Mouse (Mus musculus) kidney, postnatal 4 days (tissue): ENCODE measurements at regions not wholly inside any gene's neighbourhood (a gene's known extent, or its start where the extent isn't known, plus 50 kb on each side); places are given as distances from the start of the nearest gene placed in this dataset.

Experiments
- DNase-seq, 2 experiments: peaks; one replicate each; pipeline ENCODE4 v3.0.0; 2021; ENCODE audit warnings: mixed read lengths in 2 of 2

GRCm38 (mm10) chr14:25185959-25186771 lies 272.8 kb upstream of the Zmiz1 start:
- DNase-seq = peak; percentile 43 to 65

DNA sequence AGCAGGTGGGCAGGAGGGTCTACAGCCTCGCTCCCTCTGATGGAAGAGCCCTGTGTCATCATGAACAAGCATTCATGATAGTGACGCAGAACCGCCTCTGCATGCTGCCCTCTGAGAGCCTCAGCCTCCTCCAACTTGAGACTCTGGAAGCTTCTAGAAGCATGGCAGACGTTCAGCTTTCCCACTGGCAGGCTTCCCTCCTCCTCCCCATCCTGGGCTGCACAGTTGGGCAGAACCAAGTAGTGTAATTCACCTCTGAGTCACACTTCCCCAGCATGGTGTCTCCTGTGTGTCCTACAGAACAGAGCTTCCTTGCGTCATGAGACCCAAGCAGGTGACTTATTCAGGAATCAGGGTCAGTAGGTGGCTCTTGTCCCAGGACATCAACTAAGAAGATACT lies 271.3 kb upstream of the Zmiz1 start:
- DNase-seq = no peak

DNA sequence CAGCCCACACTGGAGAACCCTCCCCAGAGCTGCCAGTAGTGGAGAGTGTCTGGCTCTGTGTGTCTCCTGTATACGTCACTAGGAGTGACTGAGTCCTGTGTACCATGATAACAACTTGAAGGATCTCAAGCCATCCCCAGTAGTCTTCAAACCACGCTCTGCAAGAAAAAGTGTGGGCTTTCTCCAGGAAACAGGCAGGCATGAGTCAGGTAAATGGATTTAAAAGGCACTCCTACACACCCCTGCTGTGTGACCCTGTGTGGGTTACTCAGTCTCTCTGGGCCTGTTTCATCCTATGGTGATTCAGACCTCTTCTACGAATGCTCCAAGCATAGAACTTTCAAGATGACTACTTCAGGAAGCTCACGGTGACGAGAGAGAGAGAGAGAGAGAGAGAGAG lies 269.7 kb upstream of the Zmiz1 start:
- DNase-seq = no peak

DNA sequence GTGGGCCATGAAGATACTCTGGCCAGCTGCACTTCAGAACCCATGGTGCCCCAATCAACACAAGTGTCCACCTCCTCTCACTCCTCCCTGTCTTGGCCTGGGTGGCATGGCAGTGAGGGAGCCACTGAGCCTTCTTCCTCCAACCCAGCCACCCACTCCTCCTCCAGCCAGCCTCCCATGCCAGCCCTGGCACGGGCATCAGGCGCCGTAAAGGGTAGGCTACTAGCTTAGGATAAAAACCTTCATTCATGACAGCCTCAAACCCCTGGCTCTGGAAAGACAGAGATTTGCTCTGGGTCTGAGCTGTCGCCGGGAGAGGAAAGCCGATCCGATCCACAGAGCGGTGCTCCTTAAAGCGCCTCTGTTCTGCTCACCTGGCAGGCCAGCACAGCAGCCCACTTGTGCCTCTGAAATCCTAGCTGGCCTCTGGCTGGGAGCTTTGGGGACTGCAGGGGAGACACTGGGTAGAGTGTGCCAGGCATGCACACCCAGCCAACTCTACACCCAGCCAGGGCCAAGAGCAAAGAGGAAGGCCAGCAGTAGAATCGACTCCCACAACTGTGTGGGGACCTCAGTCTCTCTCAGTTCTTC lies 268.2 kb upstream of the Zmiz1 start:
- DNase-seq = no peak

DNA sequence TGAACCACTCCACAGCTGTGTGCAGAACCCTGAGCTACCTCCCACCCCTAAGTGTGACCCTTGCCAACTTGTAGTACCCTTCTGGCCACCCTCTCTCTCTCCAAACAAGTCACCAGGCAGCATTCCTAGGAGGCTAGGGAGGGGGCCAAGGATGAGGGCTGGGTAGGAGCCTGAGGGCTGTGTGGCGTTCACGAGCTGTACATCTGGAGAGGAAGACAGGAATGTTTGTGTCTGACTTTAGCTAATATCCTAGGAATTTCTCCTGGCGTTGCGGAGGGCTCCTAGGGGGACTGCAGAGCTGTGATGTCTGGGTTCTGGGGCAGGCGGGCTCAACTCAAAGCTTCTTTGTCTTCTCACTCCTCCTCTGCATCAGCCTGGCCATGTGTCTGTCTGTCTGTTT lies 262.2 kb upstream of the Zmiz1 start:
- no peak for DNase-seq

DNA sequence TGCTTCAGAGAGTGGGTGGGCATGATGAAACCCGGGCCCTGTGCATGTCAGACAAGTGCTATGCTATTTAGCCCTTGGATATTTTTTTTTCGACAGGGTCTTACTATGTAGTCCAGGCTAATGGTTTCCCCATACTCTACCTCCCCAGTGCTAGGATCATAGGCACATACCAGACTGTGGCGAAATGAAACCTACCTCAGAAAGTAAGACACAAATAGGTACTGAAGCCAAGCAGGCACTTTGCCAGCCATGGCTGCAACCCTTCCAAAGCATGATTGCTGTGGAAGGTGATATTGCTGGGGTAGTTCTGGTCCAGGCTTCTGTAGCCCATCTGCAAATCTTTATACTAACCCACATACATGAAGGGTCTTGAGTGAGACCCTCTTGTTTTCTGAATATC lies 259.1 kb upstream of the Zmiz1 start:
- DNase-seq = no peak

DNA sequence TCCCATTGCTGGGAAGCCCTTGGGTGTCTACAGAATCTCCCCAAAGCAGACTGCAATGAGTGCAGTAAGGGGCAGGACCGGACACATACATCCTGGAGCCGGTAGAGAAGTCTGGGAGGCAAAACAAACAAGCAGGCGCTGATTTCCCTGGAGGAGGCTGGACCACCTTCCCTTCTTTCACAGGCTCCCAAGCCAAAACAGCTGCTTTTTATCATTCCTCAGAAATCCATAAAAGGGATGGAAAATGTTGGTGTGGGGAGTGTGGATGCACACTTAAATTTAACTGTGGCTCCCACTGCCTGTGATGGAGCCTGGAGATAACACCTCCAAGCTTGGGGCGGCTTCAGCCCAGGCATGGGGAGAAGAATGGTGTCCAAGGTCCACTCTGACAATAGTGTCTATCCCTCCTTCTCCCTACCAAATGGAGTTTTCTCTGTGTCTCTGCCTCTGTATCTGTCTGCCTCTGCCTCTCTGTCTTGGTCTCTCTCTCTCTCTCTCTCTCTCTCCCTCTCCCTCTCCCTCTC lies 258.3 kb upstream of the Zmiz1 start:
- DNase-seq = peak in 1 of 2 experiments; percentile 58

DNA sequence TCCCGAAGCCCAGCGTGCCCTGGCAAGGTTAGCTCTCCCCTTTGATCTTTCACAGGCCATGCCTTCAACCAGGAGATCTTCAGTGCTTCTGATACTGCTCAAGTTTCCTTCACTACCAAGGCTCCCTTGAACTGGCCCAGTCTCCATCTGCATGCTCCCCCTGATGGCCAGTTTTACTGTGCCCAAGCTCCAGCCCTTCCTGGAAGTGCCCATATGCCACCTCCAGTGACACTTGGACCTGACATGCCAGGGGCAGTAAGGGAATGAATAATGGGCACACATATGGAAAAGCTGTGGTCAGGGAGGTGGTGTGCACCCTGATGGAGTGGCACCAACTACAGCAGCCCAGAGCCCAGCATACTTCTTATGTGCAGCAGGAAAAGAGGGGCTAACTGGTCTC lies 256.7 kb upstream of the Zmiz1 start:
- no peak for DNase-seq

GRCm38 (mm10) chr14:25204091-25204490 lies 254.9 kb upstream of the Zmiz1 start:
- peak in 1 of 2 experiments; percentile 58 for DNase-seq

DNA sequence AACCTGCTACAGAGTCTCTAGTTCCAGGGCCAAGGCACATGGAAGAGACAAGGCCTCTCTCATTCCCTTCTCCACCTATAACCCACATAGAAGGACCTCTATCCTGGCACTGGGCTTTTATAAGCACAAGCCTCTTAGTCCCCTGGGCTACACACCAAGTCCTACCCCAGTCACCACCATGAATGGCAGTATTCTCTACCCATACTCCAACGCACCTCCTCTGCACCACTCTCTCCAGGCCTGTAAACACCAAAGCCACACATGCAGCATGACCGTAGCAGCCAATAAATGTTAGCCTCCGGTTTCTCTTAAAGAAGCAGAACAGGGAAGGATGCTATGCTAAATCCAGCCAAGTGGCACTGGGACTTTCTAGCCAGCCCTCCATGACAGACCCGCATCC lies 252.1 kb upstream of the Zmiz1 start:
- no peak for DNase-seq

DNA sequence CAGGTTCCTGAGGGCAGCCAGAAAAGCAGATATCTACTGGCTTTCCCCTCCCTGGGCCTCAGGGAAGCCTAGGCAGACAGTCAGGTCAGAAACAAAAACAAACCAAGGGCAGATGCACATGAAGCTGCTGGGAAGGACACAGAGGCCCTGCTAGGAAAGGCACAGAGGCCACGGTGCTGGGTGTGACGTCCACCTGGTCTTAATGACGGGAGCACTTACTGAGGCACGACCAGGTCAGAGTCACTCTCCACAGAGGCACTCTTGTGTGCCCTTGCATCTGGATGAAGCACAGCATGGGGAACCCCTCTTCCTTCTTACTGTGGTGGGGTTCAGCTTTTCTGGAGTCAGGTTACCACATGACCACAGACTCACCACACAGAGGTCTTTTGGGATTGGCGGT lies 251.6 kb upstream of the Zmiz1 start:
- peak in 1 of 2 experiments; percentile 40 for DNase-seq

- peak; percentile 52 to 76 for DNase-seq
Measured at GRCm38 (mm10) chr14:25208221-25209056, 250.5 kb upstream of the Zmiz1 start.

GRCm38 (mm10) chr14:25213056-25213455 lies 245.9 kb upstream of the Zmiz1 start:
- DNase-seq = no peak

- DNase-seq = no peak
Measured at GRCm38 (mm10) chr14:25223091-25223490, 235.9 kb upstream of the Zmiz1 start.

GRCm38 (mm10) chr14:25225214-25225613 lies 233.8 kb upstream of the Zmiz1 start:
- DNase-seq = no peak

- DNase-seq = peak; percentile 92 to 94
Measured at GRCm38 (mm10) chr14:25226155-25226839, 232.7 kb upstream of the Zmiz1 start.

GRCm38 (mm10) chr14:25226840-25227506 lies 232.0 kb upstream of the Zmiz1 start:
- DNase-seq = peak in 1 of 2 experiments; percentile 57

GRCm38 (mm10) chr14:25228321-25229047 lies 230.5 kb upstream of the Zmiz1 start:
- DNase-seq = peak in 1 of 2 experiments; percentile 46

GRCm38 (mm10) chr14:25229569-25229968 lies 229.4 kb upstream of the Zmiz1 start:
- DNase-seq = no peak

DNA sequence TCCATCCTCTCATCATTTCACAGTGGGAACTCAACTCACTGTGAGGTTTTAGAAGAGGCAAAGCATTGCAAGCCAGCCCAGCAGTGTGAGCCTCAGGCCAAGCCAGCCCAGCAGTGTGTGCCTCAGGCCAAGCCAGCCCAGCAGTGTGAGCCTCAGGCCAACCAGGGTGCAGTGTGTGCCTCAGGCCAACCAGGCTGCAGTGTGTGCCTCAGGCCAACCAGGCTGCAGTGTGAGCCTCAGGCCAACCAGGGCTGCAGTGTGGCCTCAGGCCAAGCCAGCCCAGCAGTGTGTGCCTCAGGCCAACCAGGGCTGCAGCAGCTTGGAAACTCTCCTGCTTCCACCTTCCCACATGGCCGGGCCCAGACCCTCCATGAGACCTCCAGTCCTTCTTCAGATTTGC lies 227.1 kb upstream of the Zmiz1 start:
- peak; percentile 62 to 76 for DNase-seq

GRCm38 (mm10) chr14:25236421-25236973 lies 222.5 kb upstream of the Zmiz1 start:
- peak; percentile 18 to 31 for DNase-seq
